Mouse (Mus musculus) ES-E14 (cell line): ENCODE data around the gene Ank3.

Experiments
- MAFK ChIP-seq: IDR thresholded peaks from 2 replicates; pipeline ENCODE4 v1.6.1; 2014; ENCODE audit warnings: mild to moderate bottlenecking, low read depth, low read length, inconsistent platforms; ENCODE audit not compliant: insufficient read depth
- ZC3H11A ChIP-seq: IDR thresholded peaks from 2 replicates; pipeline ENCODE4 v1.6.1; 2012; ENCODE audit warnings: low read depth, mild to moderate bottlenecking, inconsistent platforms, low read length, borderline replicate concordance

DNA sequence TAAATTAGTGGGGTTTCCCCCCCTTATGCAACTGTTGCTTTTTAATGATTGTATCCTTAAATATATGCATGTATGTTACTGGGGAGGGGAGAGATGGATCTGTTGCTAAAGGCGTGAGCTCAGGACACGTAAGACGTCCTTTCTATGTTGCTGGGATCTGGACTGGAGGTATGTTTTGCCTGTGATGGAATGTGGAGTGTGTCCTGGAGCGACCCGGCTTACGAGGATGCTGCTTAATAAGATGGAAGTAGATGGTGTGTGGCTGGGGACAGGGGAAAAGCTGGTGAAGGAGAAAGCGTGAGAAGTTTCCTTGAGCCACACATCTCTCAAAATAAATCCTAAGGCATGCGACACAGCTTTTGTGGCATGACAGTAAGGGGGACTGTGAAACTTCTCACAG is 387.1 kb downstream of the Ank3 start:
- TF ChIP-seq ZC3H11A (no peak), MAFK (no peak)
